Mouse (Mus musculus) liver, embryonic 16.5 days (tissue): ENCODE measurements around the gene Atox1. TPM values are rescaled to one million over a fixed set of nuclear protein-coding genes. Genes with fewer than 3 reads are reported as not detected.

Experiments used
- ATAC-seq: fragments of 200-750 bp; cut with Nextera tagmentation; 2 replicates; pipeline ENCODE4 v1.8.0; 2017; ENCODE audit warnings: low read depth, mild to moderate bottlenecking, moderate number of reproducible peaks, moderate library complexity
- H3K27ac ChIP-seq: fragments of 300-500 bp; sonication (generic); 2 replicates; pipeline ENCODE4 v1.5.1; 2014; ENCODE audit warnings: mild to moderate bottlenecking, low read length
- H3K27me3 ChIP-seq: fragments of 300-500 bp; sonication (generic); 2 replicates; pipeline ENCODE4 v1.6.1; 2014; ENCODE audit warnings: low read depth, low read length, mixed read lengths; ENCODE audit not compliant: control insufficient read depth, insufficient read depth
- H3K36me3 ChIP-seq: fragments of 300-500 bp; sonication (generic); 2 replicates; pipeline ENCODE4 v1.6.1; 2014; ENCODE audit warnings: mild to moderate bottlenecking; ENCODE audit not compliant: control insufficient read depth, insufficient read depth
- H3K4me1 ChIP-seq: fragments of 300-500 bp; sonication (generic); 2 replicates; pipeline ENCODE4 v1.6.1; 2014; ENCODE audit warnings: low read depth, low read length, mixed read lengths; ENCODE audit not compliant: control insufficient read depth
- H3K4me2 ChIP-seq: fragments of 300-500 bp; sonication (generic); 2 replicates; pipeline ENCODE4 v1.6.1; 2014; ENCODE audit warnings: low read depth, low read length, mixed read lengths
- H3K4me3 ChIP-seq: fragments of 300-500 bp; sonication (generic); 2 replicates; pipeline ENCODE4 v1.5.1; 2014; ENCODE audit warnings: low read depth, mild to moderate bottlenecking, low read length
- H3K9ac ChIP-seq: fragments of 300-500 bp; sonication (generic); 2 replicates; pipeline ENCODE4 v1.6.1; 2014; ENCODE audit warnings: low read depth, low read length
- H3K9me3 ChIP-seq: fragments of 300-500 bp; sonication (generic); replicated peaks from 2 replicates; pipeline ENCODE4 v1.6.1; 2016; ENCODE audit warnings: low read length; ENCODE audit not compliant: control insufficient read depth
- WGBS: fragments of 180-500 bp; shearing (Covaris S2); extraction: QIAGEN DNeasy Blood & Tissue Kit; methylation state at CpG from one replicate; pipeline ENCODE4 v1.1.7; 2014; ENCODE audit not compliant: insufficient replicate concordance; 5-methylcytosine and 5-hydroxymethylcytosine counted together
- microRNA-seq: library from miRNA; unstranded; fragments of <30 nt; microRNA quantifications from one replicate; pipeline ENCODE4, GENCODE M21; 2016
- polyA plus RNA-seq: library from polyadenylated mRNA; unstranded; fragments of >200 nt; fragmentation: Nextera tagmentation; extraction: Ambion mirVana; gene quantifications from 2 replicates; pipeline ENCODE4 v1.2.1, GENCODE M21; 2015

The Atox1 gene
- polyA plus RNA-seq, 1 experiment from 2014 or later, result 195 TPM

DNA sequence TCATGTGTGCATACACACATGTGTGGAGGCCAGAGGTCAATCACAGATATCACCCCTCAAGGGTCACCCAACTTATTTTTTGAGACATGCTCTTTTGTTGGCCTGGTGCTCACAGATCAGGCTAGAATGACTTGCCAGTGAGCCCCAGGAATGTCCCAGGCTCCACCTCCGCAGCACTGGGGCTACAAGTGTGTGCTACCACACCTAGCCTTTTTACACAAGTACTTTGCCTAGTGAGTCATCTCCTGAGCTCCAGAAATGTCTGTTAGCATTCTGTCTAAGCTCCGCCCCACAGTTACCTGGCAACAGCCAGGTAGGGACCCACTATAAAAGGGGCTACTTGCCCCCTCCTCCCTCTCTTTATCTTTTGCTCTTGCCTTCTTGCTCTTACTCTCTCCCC, 60.2 kb downstream of the Atox1 start:
- Histone ChIP-seq H3K4me2 (no peak overlapping the region), H3K27ac (no peak overlapping the region), H3K4me3 (no peak overlapping the region), H3K27me3 (no peaks in the 10 kb centered on the region), H3K9me3 (no peaks in the 10 kb centered on the region), H3K4me1 (no peaks in the 10 kb centered on the region), H3K9ac (no peak overlapping the region), H3K36me3 (no peaks in the 10 kb centered on the region)
- no peak for ATAC-seq
- 57% methylated on average over 2 of the region's 2 CpGs for WGBS

DNA sequence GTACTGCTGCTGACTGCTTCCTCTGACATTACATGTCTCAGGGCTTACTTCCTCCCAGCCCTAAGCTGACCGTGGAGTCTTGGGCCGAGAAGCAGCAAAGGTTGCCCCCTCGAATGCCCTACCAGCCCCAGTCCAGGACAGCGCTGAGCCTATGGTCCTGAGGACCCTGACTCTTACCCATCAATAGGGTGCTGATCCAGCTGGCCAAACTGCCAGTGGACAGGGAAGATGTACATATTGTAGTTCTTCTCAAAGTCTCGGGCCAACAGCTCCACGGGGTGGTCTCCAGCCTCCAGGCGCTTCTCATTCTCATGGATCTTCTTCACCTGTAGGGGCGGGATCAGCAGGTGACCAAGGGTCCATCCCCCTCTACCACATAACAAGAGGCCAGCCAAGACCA, 62.7 kb downstream of the Atox1 start:
- Histone ChIP-seq H3K27me3 (no peaks in the 10 kb centered on the region), H3K36me3 (no peaks in the 10 kb centered on the region), H3K4me3 (no peak overlapping the region), H3K27ac (no peak overlapping the region), H3K4me1 (no peaks in the 10 kb centered on the region), H3K4me2 (no peak overlapping the region), H3K9ac (no peak overlapping the region), H3K9me3 (no peaks in the 10 kb centered on the region)
- 55% methylated on average over 8 of the region's 8 CpGs for WGBS
- ATAC-seq, result no peak

DNA sequence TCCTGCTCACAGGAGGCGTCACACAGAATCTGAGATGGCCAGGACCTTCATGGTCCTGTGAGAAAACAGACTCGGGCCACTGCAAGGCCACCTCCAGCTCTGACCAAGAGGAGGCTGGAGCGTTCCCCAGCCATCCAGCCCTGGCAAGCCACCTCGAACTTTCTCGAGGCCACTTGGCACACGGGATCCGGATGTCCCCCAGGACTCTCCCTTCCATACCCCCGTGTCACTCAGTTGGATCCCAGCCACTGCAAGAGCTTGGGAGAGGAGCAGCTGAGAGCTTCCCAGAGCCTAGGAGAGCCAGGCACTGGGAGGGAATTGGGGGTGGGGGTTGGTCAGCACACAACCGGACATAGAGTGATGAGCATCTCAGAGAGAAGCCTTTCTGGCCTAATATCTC, 63.6 kb downstream of the Atox1 start:
- Histone ChIP-seq H3K4me1 (no peaks in the 10 kb centered on the region), H3K9me3 (no peaks in the 10 kb centered on the region), H3K36me3 (no peaks in the 10 kb centered on the region), H3K4me2 (no peak overlapping the region), H3K4me3 (no peak overlapping the region), H3K27me3 (no peaks in the 10 kb centered on the region), H3K27ac (no peak overlapping the region), H3K9ac (no peak overlapping the region)
- no peak for ATAC-seq
- 59% methylated on average over 9 of the region's 9 CpGs for WGBS

DNA sequence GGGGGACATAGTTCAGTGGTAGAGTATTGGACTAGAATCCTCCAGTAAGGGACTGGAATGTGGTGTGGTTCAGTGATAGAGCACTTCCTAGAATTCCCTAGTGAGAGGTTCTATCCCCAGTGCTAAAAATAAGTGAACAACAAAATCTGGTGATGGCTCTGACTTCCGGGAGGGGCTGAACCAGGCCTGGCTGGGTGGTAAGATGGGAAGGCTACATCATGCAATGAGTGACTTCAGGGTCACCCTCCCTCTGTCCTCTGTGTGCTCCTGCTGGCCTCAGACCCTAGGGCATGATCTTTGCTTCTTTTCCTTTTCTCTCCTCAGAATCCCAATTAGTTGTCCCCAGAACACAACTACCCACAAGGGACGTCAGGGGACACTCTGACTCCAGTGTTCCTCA, 64.0 kb downstream of the Atox1 start:
- no peaks in the 10 kb centered on the region for H3K27me3 ChIP-seq
- WGBS, result 59% methylated on average over 2 of the region's 2 CpGs
- ATAC-seq, result no peak
- no peaks in the 10 kb centered on the region for H3K4me1 ChIP-seq
- H3K9me3 ChIP-seq, result no peaks in the 10 kb centered on the region
- no peak overlapping the region for H3K9ac ChIP-seq
- no peak overlapping the region for H3K27ac ChIP-seq
- no peak overlapping the region for H3K4me3 ChIP-seq
- H3K36me3 ChIP-seq, result no peaks in the 10 kb centered on the region
- H3K4me2 ChIP-seq, result no peak overlapping the region

Small RNA genes within 50 kb of the gene (microRNA-seq; reads per million reads assigned to microRNA genes)
- gene Mir7652, result not detected

Other genes starting within 250 kb of the Atox1 start
- not detected in 2 replicates for gene Fat2, start 124.7 kb downstream of the Atox1 start, polyA plus RNA-seq
- 148 and 175 TPM in 2 replicates for gene Sparc, start 38.1 kb downstream of the Atox1 start, polyA plus RNA-seq
- gene G3bp1, start 8.4 kb upstream of the Atox1 start, polyA plus RNA-seq, result 51.7 and 55.2 TPM in 2 replicates
- not detected in 2 replicates for gene Glra1, start 147.0 kb upstream of the Atox1 start, polyA plus RNA-seq